Mouse (Mus musculus): Measurements from ENCODE around the gene Nell2. TPM values are rescaled to one million over a fixed set of nuclear protein-coding genes. Genes with fewer than 3 reads are reported as not detected.
"Not testable (repeated sequence)": the region's sequence is repeated elsewhere in the genome, so short reads cannot be mapped to it uniquely, and the experiment has no call there.

Gene Nell2
- total RNA-seq (2021): under 1 TPM in 1 of 2 experiments, not detected in 1; 0.08 TPM

GRCm38 (mm10) chr15:95527948-95528861 is at the start of gene Nell2:
Gene Nell2, minus strand, starts transcription at chr15:95528559.
- intact Hi-C loops (cut with DNase I): no loop called here
- peak in 1 of 2 experiments; percentile 4 for DNase-seq

GRCm38 (mm10) chr15:95574661-95575060 is 46.3 kb upstream of the Nell2 start:
- intact Hi-C loops (cut with DNase I): loop anchor here (1.0 to 5.0 kb wide), 4 partner anchors 302 to 1018 kb away; no protein-coding TSS in a partner anchor
- DNase-seq: peak; percentile 18 to 24

GRCm38 (mm10) chr15:95569606-95570005 is 41.2 kb upstream of the Nell2 start:
- no peak for DNase-seq
- intact Hi-C loops (cut with DNase I): loop anchor here (5.0 kb wide), 1 partner anchor 297 kb away; no protein-coding TSS in a partner anchor

- intact Hi-C loops (cut with DNase I): no loop called here
- DNase-seq: no peak
These were observed 36.8 kb upstream of the Nell2 start for GRCm38 (mm10) chr15:95565160-95565559.

GRCm38 (mm10) chr15:95561303-95561702 is 32.9 kb upstream of the Nell2 start:
- intact Hi-C loops (cut with DNase I): no loop called here
- DNase-seq: no peak

- DNase-seq: no peak
- intact Hi-C loops (cut with DNase I): no loop called here
These were observed 21.7 kb upstream of the Nell2 start for GRCm38 (mm10) chr15:95550011-95550410.

GRCm38 (mm10) chr15:95542632-95543031 is 14.3 kb upstream of the Nell2 start:
- no peak for DNase-seq
- intact Hi-C loops (cut with DNase I): no loop called here

GRCm38 (mm10) chr15:95536724-95537123 is 8.4 kb upstream of the Nell2 start:
- no peak for DNase-seq
- intact Hi-C loops (cut with DNase I): no loop called here

GRCm38 (mm10) chr15:95536230-95536629 is 7.9 kb upstream of the Nell2 start:
- DNase-seq: no peak
- intact Hi-C loops (cut with DNase I): no loop called here

GRCm38 (mm10) chr15:95534644-95535043 is 6.3 kb upstream of the Nell2 start:
- intact Hi-C loops (cut with DNase I): no loop called here
- no peak for DNase-seq

- intact Hi-C loops (cut with DNase I): no loop called here
- DNase-seq: no peak
These were observed 855 bp downstream of the Nell2 start for GRCm38 (mm10) chr15:95527461-95527947.

- intact Hi-C loops (cut with DNase I): no loop called here
- no peak for DNase-seq
These were observed 1.5 kb downstream of the Nell2 start for GRCm38 (mm10) chr15:95526626-95527411.

GRCm38 (mm10) chr15:95525997-95526396 is 2.4 kb downstream of the Nell2 start:
- no peak for DNase-seq
- intact Hi-C loops (cut with DNase I): no loop called here

- intact Hi-C loops (cut with DNase I): no loop called here
- DNase-seq: no peak
These were observed 10.2 kb downstream of the Nell2 start for GRCm38 (mm10) chr15:95518204-95518603.

- intact Hi-C loops (cut with DNase I): not testable (repeated sequence)
These were observed 15.1 kb downstream of the Nell2 start for GRCm38 (mm10) chr15:95513306-95513705.

GRCm38 (mm10) chr15:95495666-95496065 is 32.7 kb downstream of the Nell2 start:
- DNase-seq: no peak
- intact Hi-C loops (cut with DNase I): no loop called here

More at GRCm38 (mm10) chr15:95513306-95513705, 15.1 kb downstream of the Nell2 start:
- not testable (repeated sequence) for DNase-seq

GRCm38 (mm10) chr15:95495193-95495592 is 33.2 kb downstream of the Nell2 start:
- intact Hi-C loops (cut with DNase I): no loop called here
- DNase-seq: no peak

GRCm38 (mm10) chr15:95492201-95492600 is 36.2 kb downstream of the Nell2 start:
- no peak for DNase-seq
- intact Hi-C loops (cut with DNase I): no loop called here

GRCm38 (mm10) chr15:95489174-95489573 is 39.2 kb downstream of the Nell2 start:
- intact Hi-C loops (cut with DNase I): no loop called here
- DNase-seq: no peak

- intact Hi-C loops (cut with DNase I): no loop called here
- no peak for DNase-seq
These were observed 40.4 kb downstream of the Nell2 start for GRCm38 (mm10) chr15:95487961-95488360.

GRCm38 (mm10) chr15:95482002-95482401 is 46.4 kb downstream of the Nell2 start:
- no peak for DNase-seq
- intact Hi-C loops (cut with DNase I): no loop called here

Measured in heart, postnatal 36 days (tissue).